Mouse (Mus musculus) T-helper 1 cell (primary cell): ENCODE results near the gene Bex3.
"Not testable (repeated sequence)": the region's sequence is repeated elsewhere in the genome, so short reads cannot be mapped to it uniquely, and the experiment has no call there.

Experiments
- in situ Hi-C: fragments of 300-600 bp; cut with MboI, MseI; formaldehyde crosslinking; loops from one replicate; pipeline ENCODE4 v1.15.1; 2025; ENCODE audit warnings: high pct_unique_total_duplicates

The Bex3 gene

DNA sequence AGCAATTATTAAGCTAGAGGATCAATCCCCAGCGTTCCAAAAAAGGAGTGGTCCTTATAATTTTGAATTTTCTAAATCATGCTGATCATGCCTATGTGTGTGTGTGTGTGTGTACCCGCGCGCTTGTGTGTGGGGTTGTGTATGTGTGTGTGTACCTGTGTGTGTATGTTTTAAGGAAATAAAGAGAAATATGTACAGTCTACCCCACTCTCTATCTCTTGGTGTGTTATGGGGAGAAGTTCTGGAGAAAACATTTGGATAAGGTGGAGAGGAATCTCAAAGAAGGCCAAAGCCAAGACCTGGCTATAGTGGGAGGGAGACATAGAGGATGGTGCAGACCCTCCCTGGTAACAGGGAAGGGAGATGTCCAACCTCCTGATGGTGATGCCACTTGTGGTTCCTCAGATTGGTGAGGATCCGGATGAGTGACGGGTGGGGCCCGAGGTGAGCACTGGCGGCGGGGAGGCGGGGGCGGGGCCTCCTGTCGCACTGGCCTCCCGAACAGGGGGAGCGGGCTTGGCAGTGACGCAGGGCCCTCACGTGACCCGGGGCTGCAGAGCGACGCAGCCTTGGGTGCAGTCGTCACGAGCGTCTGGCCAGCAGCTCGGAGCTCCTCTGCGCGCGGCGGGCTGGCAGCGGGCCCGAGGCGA lies at the start of gene Bex3:
TSS of gene Bex3 (plus strand) at position 511 of the 650 bp plus-strand sequence.
- in situ Hi-C loops, result not testable (repeated sequence)

DNA sequence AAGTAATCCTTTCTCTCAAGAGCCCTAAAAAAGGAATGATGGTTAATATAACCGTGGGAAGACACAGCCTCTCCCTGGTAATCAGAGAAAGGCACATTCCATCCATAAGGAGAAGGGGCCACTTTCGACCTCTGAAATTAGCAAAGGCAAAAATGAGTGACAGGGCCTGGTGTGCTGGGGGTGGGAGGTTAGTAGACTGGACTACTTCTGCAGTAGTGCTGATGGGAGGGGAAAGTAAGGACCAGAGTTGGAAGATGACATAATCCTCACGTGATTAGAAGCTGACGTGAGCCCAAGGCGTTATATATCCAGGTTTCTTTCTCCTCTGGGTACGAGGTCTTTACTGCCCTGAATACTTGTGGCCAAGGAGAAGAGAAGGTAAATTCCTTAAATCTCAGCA lies 46.3 kb upstream of the Bex3 start:
- in situ Hi-C loops, result no loop called here

GRCm38 (mm10) chrX:136227768-136228167 lies 42.3 kb upstream of the Bex3 start:
- in situ Hi-C loops, result no loop called here

GRCm38 (mm10) chrX:136238118-136238517 lies 31.9 kb upstream of the Bex3 start:
- in situ Hi-C loops, result loop anchor here (5.0 kb wide), 1 partner anchor 54 kb away; no protein-coding TSS in a partner anchor

DNA sequence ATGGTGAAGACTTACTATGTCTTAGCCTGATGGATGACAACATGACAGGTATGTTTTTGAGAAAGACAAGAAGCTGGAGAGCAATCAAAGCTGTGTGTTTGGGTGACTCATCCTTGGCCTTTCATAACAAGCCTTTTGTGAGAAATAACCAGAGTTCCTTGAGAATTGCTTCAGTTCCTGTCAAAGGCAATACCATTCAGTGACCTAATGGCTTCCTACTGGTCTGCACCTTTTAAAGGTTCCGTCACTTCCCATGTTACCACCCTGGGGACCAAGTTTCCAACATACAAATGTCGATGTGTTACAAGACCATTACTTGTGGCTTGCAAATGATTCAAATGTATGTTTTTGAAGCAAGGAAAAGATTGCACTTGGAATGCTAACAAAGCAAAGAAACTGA lies 26.9 kb upstream of the Bex3 start:
- in situ Hi-C loops, result no loop called here

DNA sequence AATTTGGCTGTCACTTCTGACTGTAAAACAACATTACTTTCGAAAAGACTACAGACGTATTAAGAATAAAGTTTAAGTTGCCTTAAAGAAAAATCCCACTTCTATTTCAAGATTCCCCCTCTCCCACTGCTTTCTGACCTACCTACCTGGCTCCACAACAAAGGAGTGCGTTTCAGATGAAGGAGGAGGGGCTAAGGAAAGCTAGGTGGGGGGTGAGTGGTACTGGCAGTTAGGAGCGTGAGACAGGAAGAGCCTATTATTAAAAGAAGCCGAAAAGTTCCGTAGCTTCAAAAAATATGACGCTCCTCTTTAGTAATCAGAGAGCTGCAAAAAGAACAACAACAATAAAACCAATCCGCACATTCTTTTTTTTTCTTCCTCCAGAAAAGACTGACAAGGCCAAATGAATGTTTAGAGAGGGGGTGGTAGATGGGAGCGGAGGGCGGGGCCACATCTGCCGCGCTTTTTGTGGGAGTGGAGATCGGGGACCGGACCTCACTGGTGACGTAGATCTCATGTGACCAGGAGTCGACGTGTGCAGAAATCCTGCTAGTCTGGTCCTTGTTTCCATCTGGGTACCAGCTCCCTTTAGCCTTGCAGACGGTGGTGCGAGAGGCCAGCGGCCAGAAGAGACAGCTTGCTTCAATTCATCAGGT lies 25.4 kb upstream of the Bex3 start, which contains the start of gene Tceal9:
TSS of gene Tceal9 (plus strand) at position 506 of the 656 bp plus-strand sequence.
- in situ Hi-C loops, result no loop called here

GRCm38 (mm10) chrX:136245521-136246071 lies 24.5 kb upstream of the Bex3 start:
- in situ Hi-C loops, result no loop called here

GRCm38 (mm10) chrX:136248811-136249210 lies 21.2 kb upstream of the Bex3 start:
- in situ Hi-C loops, result no loop called here

- in situ Hi-C loops, result no loop called here
Measured at GRCm38 (mm10) chrX:136249671-136250070, 20.4 kb upstream of the Bex3 start.

DNA sequence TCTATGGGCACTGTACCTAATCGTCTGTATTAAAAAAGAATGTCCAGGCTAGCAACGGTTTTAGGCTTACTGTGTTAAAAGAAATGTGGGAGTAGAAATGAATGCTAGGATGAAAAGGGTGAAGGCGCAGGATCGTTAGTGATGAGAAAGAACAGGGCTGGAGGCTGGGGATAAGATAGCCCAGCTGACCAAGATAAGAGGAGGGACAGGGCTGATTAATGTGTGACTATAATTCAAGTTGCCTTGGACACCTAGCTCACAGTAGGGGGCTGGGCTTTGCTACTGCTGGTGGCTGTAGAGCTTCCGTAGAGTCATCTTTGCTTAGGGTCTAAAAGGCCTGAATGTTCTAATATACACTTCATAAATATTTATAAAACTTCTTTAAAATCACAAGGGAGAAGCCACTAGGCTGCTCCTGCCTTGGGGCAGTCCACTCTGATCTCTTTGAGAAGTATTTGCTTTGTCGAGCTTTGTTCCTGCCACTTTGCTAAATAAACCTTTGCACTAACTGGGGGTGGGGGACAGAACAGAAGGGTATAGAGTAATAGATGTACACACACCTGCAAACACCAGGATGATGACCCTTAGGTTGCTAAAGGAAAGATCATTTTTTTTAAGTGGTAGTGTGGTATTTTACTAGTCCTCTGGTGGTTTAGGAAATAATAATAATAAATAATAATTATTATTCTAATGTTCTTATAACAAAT lies 17.9 kb upstream of the Bex3 start:
- in situ Hi-C loops, result no loop called here

- in situ Hi-C loops, result no loop called here
Measured at GRCm38 (mm10) chrX:136267720-136268119, 2.3 kb upstream of the Bex3 start.

DNA sequence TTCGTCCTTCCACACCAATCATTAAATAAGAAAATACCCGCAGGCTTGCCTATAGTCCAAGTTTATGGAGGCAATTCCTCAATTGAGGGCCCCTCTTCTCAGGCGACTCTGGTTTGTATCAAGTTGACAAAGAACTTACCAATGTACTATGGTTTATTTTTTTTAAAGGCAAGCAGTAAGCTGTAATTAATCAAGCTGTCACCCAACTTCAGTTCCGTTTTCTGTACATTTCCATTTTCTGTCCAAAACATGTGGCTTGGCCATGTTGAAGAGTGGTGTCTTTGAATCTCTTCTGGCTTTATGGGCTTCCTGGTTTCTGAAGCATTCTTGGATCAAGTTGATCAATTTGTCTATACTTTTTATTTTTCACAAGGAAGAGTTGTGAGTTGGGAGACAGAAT lies 1.9 kb upstream of the Bex3 start:
- in situ Hi-C loops, result no loop called here

DNA sequence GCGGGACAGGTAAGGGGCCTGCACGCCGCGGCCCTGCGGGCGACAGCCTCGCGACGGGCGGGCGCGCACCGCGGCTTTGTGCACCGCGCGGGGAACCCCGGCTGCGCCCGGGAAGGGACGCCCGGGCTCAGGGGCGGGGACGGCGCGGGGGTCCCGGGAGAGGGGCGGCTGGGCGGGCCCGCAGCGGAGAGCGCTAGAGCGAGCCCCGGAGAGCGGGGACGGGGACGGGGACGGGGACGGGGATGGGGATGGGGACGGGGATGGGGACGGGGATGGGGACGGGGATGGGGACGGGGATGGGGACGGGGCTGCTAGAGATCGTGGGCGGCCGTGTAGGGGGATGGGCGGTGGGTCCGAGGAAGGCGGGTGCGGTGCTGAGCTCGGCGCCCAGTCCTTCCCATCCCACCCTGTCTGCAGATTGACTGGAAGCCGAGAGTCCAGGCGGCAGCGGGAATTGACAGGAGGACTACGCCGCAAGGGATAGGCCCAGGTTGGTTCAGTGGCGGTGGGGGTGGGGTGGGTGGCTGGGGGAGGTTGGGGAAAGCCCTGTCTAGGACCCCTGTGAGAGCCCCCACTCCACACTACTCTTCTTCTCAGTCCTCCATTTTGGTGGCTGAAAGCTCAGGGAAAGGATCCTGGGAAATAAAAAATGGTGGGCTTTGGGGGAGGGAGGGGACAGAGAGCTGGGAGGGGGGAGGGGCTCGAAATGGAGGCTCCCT lies 499 bp downstream of the Bex3 start:
- in situ Hi-C loops, result not testable (repeated sequence)

GRCm38 (mm10) chrX:136274542-136274941 lies 4.5 kb downstream of the Bex3 start:
- in situ Hi-C loops, result no loop called here

DNA sequence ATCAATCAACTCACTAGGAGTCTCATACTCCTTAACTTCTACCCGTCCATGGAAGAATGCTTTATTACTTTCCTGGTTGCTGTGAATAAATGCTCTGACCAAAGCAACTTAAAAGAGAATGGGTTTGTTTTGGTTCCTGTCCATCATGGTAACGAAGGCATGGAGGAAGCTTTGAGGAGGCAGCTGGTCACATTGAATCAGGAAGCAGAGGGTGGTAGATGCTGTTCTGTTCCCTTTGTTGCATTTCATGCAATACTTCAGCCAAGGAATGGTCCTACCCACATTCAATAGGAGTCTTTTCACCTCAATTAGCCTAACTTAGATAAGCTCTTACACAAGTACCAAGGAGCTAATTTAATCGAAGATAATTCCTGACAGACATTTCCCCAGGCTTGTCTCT lies 5.3 kb downstream of the Bex3 start:
- in situ Hi-C loops, result no loop called here

DNA sequence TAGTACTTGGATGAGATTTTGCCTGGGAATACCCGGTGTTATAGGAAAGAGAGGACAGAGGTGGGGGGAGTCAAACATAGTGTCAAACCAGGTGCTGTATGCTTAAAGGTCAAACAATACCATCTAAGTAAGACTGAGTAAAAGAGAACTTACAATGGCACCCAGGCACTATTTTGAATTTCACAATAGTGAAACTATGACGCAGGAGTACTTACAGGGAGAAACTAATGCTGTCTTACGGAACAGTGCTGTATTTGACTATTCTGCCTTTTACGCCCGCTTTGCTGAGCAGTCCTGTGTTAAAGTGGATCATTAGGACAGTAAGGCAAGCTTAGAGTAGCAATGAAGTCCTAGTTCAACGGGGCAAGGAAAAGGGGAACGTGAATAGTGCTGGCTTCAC lies 7.5 kb downstream of the Bex3 start:
- in situ Hi-C loops, result no loop called here

DNA sequence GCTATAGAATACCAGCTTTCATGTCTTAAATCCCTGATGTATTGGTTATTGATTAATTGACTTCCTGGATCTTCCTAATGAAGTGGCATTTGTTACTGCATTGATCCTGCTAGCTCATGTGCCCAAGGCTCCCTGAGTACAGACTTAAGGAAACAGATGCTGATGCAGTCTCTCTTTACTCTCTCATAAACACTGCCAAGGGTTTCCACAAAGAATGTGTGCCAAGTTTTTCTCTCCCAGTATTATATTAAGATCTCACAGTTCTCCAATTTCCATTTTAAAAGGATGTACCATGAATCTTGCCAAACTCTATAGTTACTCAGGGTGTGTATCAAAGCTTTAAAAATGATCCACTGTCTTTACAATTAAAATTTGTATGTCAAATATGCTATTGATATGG lies 8.3 kb downstream of the Bex3 start:
- in situ Hi-C loops, result no loop called here

GRCm38 (mm10) chrX:136279410-136279809 lies 9.4 kb downstream of the Bex3 start:
- in situ Hi-C loops, result no loop called here

DNA sequence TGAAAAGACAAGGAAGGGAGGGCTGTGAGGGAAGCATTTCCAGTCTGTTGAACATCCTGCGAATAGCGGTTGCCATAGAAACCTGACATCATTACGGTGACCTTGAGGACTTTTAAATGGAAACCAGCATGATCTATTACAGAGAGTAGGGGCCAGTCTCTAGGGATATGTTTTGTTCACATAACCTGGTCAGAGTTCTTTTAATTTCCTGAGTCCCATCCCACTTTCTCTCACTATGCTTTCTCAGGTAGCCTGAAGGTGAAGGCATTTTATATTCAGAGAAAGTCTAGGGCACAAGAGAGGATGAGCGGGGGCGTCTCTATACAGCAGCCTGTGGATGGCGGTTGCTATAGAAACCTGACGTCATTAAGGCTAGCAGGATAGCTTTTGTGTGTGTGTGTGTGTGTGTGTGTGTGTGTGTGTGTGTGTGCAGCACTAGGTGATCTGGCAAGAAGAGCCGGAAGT lies 20.8 kb downstream of the Bex3 start:
- in situ Hi-C loops, result loop anchor here (5.0 kb wide), 1 partner anchor 54 kb away; no protein-coding TSS in a partner anchor

DNA sequence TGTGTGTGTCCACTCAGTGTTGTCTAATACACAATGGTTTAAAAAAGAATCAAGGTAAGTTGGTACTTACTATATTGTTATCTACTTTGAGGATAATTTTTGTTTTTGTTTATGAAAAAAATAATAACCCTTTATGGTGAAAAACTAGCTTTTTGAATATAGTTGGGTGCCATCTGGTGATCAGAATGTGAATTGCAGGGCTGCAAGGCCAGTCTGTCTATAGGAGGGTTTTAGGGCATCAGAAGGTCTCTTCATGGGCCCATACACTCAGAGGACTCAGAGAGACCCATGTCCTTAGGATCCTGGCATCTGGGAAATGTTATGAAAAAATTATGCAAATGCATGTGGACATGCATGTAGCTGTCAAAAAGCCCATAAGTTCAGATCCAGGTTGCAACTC lies 34.2 kb downstream of the Bex3 start:
- in situ Hi-C loops, result loop anchor here (10.0 to 25.0 kb wide), 2 partner anchors 109 to 717 kb away; partner anchors contain the start of gene Nxf7

DNA sequence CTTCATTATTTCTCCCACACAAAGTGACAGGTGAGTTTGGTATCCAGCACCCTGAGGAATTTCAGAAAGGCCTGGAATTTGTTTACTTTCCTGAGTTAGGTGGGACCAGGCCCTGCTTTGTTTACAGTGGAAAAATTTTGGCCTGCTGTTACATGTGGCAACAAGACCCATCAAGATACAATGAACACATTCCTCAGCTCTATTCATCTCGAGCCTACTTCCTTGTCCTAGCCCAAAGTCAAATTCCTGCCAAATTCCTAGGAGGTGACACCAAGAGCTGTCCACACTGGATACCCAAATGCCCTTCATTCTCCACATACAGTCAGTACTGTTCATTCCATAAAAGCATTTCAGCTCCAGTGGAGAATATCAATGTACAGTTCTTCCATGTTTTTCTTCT lies 36.1 kb downstream of the Bex3 start:
- in situ Hi-C loops, result loop anchor here (10.0 to 25.0 kb wide), 2 partner anchors 111 to 719 kb away; partner anchors contain the start of gene Nxf7
